Mouse (Mus musculus): Measurements from ENCODE around the gene Usp15. TPM values are rescaled to one million over a fixed set of nuclear protein-coding genes. Genes with fewer than 3 reads are reported as not detected.

The Usp15 gene
- polyA plus RNA-seq, 1 experiment from 2014 or later, result 56.5 TPM

GRCm38 (mm10) chr10:123113466-123113865 lies 83.3 kb downstream of the Usp15 start:
- no peaks in the 10 kb centered on the region for H3K9me3 ChIP-seq
- no peaks in the 10 kb centered on the region for H3K4me1 ChIP-seq (replicated peaks)
- DNase-seq (ENCODE audit: low spot score), result no peak
- peaks cover 64% of the 10 kb centered on the region for H3K36me3 ChIP-seq
- H3K27ac ChIP-seq, result no peak overlapping the region
- H3K27me3 ChIP-seq (ENCODE audit: insufficient read depth, poor library complexity, severe bottlenecking), result no peaks in the 10 kb centered on the region
- 94% methylated on average over 8 of the region's 8 CpGs for WGBS
- H3K4me3 ChIP-seq, result no peak overlapping the region

GRCm38 (mm10) chr10:123112787-123113168 lies 84.0 kb downstream of the Usp15 start:
- 92% methylated on average over 9 of the region's 9 CpGs for WGBS
- Histone ChIP-seq H3K27me3 (ENCODE audit: insufficient read depth, poor library complexity, severe bottlenecking) (no peaks in the 10 kb centered on the region), H3K4me3 (no peak overlapping the region), H3K27ac (no peak overlapping the region), H3K36me3 (peaks cover 57% of the 10 kb centered on the region), H3K9me3 (no peaks in the 10 kb centered on the region), H3K4me1 (replicated peaks) (no peaks in the 10 kb centered on the region)
- DNase-seq (ENCODE audit: low spot score), result no peak

GRCm38 (mm10) chr10:123112056-123112786 lies 84.6 kb downstream of the Usp15 start:
- Histone ChIP-seq H3K4me1 (replicated peaks) (no peaks in the 10 kb centered on the region), H3K27me3 (ENCODE audit: insufficient read depth, poor library complexity, severe bottlenecking) (no peaks in the 10 kb centered on the region), H3K9me3 (no peaks in the 10 kb centered on the region), H3K36me3 (peaks cover 55% of the 10 kb centered on the region), H3K27ac (no peak overlapping the region), H3K4me3 (no peak overlapping the region)
- DNase-seq (ENCODE audit: low spot score), result no peak
- 92% methylated on average over 11 of the region's 11 CpGs for WGBS

GRCm38 (mm10) chr10:123110548-123110947 lies 86.2 kb downstream of the Usp15 start:
- Histone ChIP-seq H3K36me3 (peaks cover 39% of the 10 kb centered on the region), H3K27me3 (ENCODE audit: insufficient read depth, poor library complexity, severe bottlenecking) (no peaks in the 10 kb centered on the region), H3K9me3 (no peaks in the 10 kb centered on the region), H3K4me3 (no peak overlapping the region), H3K4me1 (replicated peaks) (no peaks in the 10 kb centered on the region), H3K27ac (no peak overlapping the region)
- 81% methylated on average over 11 of the region's 11 CpGs for WGBS
- DNase-seq (ENCODE audit: low spot score), result no peak

- DNase-seq (ENCODE audit: low spot score), result no peak
- H3K27ac ChIP-seq, result no peak overlapping the region
- H3K9me3 ChIP-seq, result no peaks in the 10 kb centered on the region
- no peaks in the 10 kb centered on the region for H3K27me3 ChIP-seq (ENCODE audit: insufficient read depth, poor library complexity, severe bottlenecking)
- H3K4me1 ChIP-seq (replicated peaks), result no peaks in the 10 kb centered on the region
- no peak overlapping the region for H3K4me3 ChIP-seq
- 79% methylated on average over 1 of the region's 1 CpGs for WGBS
- H3K36me3 ChIP-seq, result peaks cover 24% of the 10 kb centered on the region; the same call in 1 of the 2 replicates
Observed at GRCm38 (mm10) chr10:123108527-123108926, 88.3 kb downstream of the Usp15 start.

- Histone ChIP-seq H3K27ac (no peak overlapping the region), H3K27me3 (ENCODE audit: insufficient read depth, poor library complexity, severe bottlenecking) (no peaks in the 10 kb centered on the region), H3K4me1 (replicated peaks) (no peaks in the 10 kb centered on the region), H3K4me3 (no peak overlapping the region), H3K9me3 (no peaks in the 10 kb centered on the region), H3K36me3 (peaks cover 20% of the 10 kb centered on the region; the same call in 1 of the 2 replicates)
- 94% methylated on average over 5 of the region's 5 CpGs for WGBS
- no peak for DNase-seq (ENCODE audit: low spot score)
Observed at GRCm38 (mm10) chr10:123108121-123108520, 88.7 kb downstream of the Usp15 start.

- WGBS, result 78% methylated on average over 1 of the region's 1 CpGs
- Histone ChIP-seq H3K27ac (no peak overlapping the region), H3K27me3 (ENCODE audit: insufficient read depth, poor library complexity, severe bottlenecking) (no peaks in the 10 kb centered on the region)
Observed at GRCm38 (mm10) chr10:123101303-123101702, 95.5 kb downstream of the Usp15 start.

GRCm38 (mm10) chr10:123100584-123100983 lies 96.2 kb downstream of the Usp15 start:
- WGBS, result 85% methylated on average over 2 of the region's 2 CpGs
- no peaks in the 10 kb centered on the region for H3K9me3 ChIP-seq

More at GRCm38 (mm10) chr10:123101303-123101702, 95.5 kb downstream of the Usp15 start:
- Histone ChIP-seq H3K4me3 (no peak overlapping the region), H3K4me1 (replicated peaks) (no peaks in the 10 kb centered on the region), H3K36me3 (no peaks in the 10 kb centered on the region), H3K9me3 (no peaks in the 10 kb centered on the region)
- DNase-seq (ENCODE audit: low spot score), result no peak

GRCm38 (mm10) chr10:123094504-123094903 lies 102.3 kb downstream of the Usp15 start:
- no peak for DNase-seq (ENCODE audit: low spot score)
- Histone ChIP-seq H3K9me3 (no peaks in the 10 kb centered on the region), H3K27ac (no peak overlapping the region), H3K4me3 (no peak overlapping the region), H3K4me1 (replicated peaks) (no peaks in the 10 kb centered on the region), H3K36me3 (no peaks in the 10 kb centered on the region), H3K27me3 (ENCODE audit: insufficient read depth, poor library complexity, severe bottlenecking) (no peaks in the 10 kb centered on the region)
- WGBS, result 89% methylated on average over 7 of the region's 7 CpGs

More at GRCm38 (mm10) chr10:123100584-123100983, 96.2 kb downstream of the Usp15 start:
- Histone ChIP-seq H3K36me3 (no peaks in the 10 kb centered on the region), H3K4me1 (replicated peaks) (no peaks in the 10 kb centered on the region), H3K27ac (no peak overlapping the region), H3K27me3 (ENCODE audit: insufficient read depth, poor library complexity, severe bottlenecking) (no peaks in the 10 kb centered on the region), H3K4me3 (no peak overlapping the region)
- no peak for DNase-seq (ENCODE audit: low spot score)

GRCm38 (mm10) chr10:123092577-123092976 lies 104.2 kb downstream of the Usp15 start:
- Histone ChIP-seq H3K27ac (no peak overlapping the region), H3K27me3 (ENCODE audit: insufficient read depth, poor library complexity, severe bottlenecking) (no peaks in the 10 kb centered on the region), H3K9me3 (no peaks in the 10 kb centered on the region), H3K4me3 (no peak overlapping the region), H3K4me1 (replicated peaks) (no peaks in the 10 kb centered on the region), H3K36me3 (no peaks in the 10 kb centered on the region)
- 79% methylated on average over 3 of the region's 3 CpGs for WGBS
- DNase-seq (ENCODE audit: low spot score), result no peak

GRCm38 (mm10) chr10:123091737-123092136 lies 105.1 kb downstream of the Usp15 start:
- Histone ChIP-seq H3K9me3 (no peaks in the 10 kb centered on the region), H3K4me1 (replicated peaks) (no peaks in the 10 kb centered on the region), H3K27ac (no peak overlapping the region), H3K36me3 (no peaks in the 10 kb centered on the region), H3K27me3 (ENCODE audit: insufficient read depth, poor library complexity, severe bottlenecking) (no peaks in the 10 kb centered on the region), H3K4me3 (no peak overlapping the region)
- WGBS, result 32% methylated on average over 5 of the region's 5 CpGs
- peak; percentile 61 for DNase-seq (ENCODE audit: low spot score)

- DNase-seq (ENCODE audit: low spot score), result no peak
- Histone ChIP-seq H3K4me3 (no peak overlapping the region), H3K9me3 (no peaks in the 10 kb centered on the region), H3K36me3 (no peaks in the 10 kb centered on the region), H3K4me1 (replicated peaks) (no peaks in the 10 kb centered on the region), H3K27ac (no peak overlapping the region), H3K27me3 (ENCODE audit: insufficient read depth, poor library complexity, severe bottlenecking) (no peaks in the 10 kb centered on the region)
- 78% methylated on average over 12 of the region's 12 CpGs for WGBS
Observed at GRCm38 (mm10) chr10:123089425-123089930, 107.3 kb downstream of the Usp15 start.

GRCm38 (mm10) chr10:123086847-123087246 lies 109.9 kb downstream of the Usp15 start:
- 82% methylated on average over 2 of the region's 2 CpGs for WGBS

More at GRCm38 (mm10) chr10:123086847-123087246, 109.9 kb downstream of the Usp15 start:
- Histone ChIP-seq H3K27me3 (ENCODE audit: insufficient read depth, poor library complexity, severe bottlenecking) (no peaks in the 10 kb centered on the region), H3K4me3 (no peak overlapping the region), H3K9me3 (no peaks in the 10 kb centered on the region), H3K4me1 (replicated peaks) (no peaks in the 10 kb centered on the region), H3K27ac (no peak overlapping the region), H3K36me3 (no peaks in the 10 kb centered on the region)
- DNase-seq (ENCODE audit: low spot score), result no peak

All from hindbrain, embryonic 10.5 days (tissue).